Mouse (Mus musculus): ENCODE results near the gene Cytl1. TPM values are rescaled to one million over a fixed set of nuclear protein-coding genes. Genes with fewer than 3 reads are reported as not detected.

Cytl1 gene
- total RNA-seq, 2 experiments from 2014 or later = 1.2 to 3.3 TPM

DNA sequence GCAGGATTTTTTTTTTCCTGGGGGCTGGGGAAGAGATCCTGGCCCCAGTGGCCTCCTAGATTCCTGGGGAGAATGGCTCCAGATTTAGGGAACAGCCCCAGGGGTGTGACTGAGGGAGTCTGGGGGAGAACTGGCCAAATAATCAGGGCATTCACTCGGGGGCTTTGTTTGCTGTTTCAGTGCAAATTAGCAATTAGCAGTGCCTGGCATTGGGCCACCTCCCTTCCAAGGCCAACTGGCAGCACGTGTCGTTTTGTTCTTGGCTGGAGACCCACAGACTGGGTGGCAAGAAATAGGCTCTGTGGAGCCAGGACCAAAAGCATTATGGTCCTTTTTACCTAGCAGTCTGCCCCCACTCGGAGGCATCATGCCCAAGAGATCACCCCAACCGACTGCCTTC is 33.7 kb downstream of the Cytl1 start:
- peak; percentile 17 for DNase-seq

GRCm38 (mm10) chr5:37770870-37771269 is 35.6 kb downstream of the Cytl1 start:
- DNase-seq = no peak

GRCm38 (mm10) chr5:37774011-37774410 is 38.7 kb downstream of the Cytl1 start:
- no peak for DNase-seq

DNA sequence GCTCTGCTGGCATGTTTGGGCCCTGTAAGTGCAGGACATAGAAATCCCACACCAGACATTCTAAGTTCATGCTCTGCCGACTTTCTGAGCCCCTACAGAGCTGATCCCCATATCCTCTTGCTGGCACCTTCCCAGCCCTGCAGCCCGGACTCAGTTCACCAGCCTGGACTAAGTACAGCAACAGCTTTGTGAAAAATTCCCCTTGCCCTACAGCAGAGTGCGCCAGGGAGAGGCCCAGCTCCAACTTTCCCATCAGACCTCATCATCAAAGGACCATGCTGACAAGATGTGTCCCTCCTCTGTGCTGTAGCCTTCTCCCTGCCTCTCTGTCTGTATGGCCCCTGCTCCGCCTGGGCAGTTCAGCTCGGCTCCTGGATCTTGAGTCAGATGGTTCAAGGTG is 40.4 kb downstream of the Cytl1 start:
- DNase-seq = no peak

DNA sequence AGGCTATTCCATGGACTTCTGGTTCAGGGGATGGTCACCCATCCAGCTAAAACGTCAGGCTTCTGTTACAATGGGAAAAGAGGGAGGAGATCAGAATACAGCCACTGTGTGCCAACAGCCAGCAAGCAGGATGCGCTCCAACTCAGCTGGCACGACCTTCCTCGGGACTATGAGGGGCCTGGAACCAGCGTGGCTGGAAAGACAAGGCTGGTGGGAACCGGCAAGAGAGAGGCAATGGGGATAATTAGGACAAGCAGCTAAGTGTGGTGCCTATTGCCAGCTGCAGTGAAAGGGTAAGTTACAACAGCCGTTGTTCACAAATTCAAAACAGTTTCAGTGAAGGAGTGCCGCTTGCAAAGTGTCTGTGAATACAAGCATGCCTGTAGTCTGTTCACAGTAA is 48.0 kb downstream of the Cytl1 start:
- DNase-seq = no peak

DNA sequence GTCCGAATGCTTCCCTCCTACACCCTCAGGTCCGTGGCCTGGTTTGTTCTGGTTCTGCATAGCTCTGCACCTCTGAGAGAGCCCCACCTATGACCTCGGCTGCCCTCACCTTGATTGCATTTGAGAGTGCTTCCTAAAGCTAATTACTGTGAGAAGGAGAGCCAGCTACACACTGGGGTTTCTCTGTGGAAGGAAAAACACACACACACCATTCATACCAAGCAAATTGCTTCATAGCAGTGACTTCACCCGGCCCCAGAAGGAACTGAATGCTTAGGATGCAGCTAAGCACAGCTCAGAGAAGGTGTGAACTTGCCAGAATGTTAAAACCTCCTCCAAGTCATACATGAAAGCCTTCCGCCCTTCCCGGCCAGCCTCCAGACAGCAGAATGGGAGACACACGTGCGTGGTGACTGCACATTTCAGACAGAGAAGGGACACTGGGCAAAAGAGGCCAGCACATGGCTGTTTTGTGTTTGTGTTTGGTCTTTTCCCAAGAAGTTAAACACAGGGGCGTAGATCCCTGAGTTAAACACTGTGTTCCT is 49.6 kb downstream of the Cytl1 start:
- DNase-seq = no peak

Other genes starting within 250 kb of the Cytl1 start
- 1 to 10 TPM in 1 of 2 experiments, under 1 TPM in 1; 0.54 to 1.2 TPM for gene Stk32b, start 18.3 kb upstream of the Cytl1 start, total RNA-seq (2021)
- gene Msx1, start 89.1 kb downstream of the Cytl1 start, total RNA-seq (2021) = 1 to 10 TPM; 1.9 to 2.5 TPM

All from adrenal gland, postnatal 10 days (tissue).